Mouse (Mus musculus) liver, adult 2 months (tissue): ENCODE results near the gene Enox1. TPM values are rescaled to one million over a fixed set of nuclear protein-coding genes. Genes with fewer than 3 reads are reported as not detected.

Source experiments
- DNase-seq: peaks from one replicate; pipeline ENCODE4 v3.0.0-alpha.2; 2011; ENCODE audit warnings: low read depth, low spot score; ENCODE audit errors: extremely low read depth
- H3K27ac ChIP-seq: fragments of 200-500 bp; replicated peaks from 2 replicates; pipeline ENCODE4 v1.5.1; 2012; ENCODE audit warnings: low read depth, mild to moderate bottlenecking, control low read depth, inconsistent platforms, low read length; ENCODE audit not compliant: insufficient read depth
- H3K27me3 ChIP-seq: fragments of 200-500 bp; 2 replicates; pipeline ENCODE4 v1.6.1; 2012; ENCODE audit warnings: mild to moderate bottlenecking, moderate library complexity, low read length, inconsistent platforms; ENCODE audit not compliant: control insufficient read depth, insufficient read depth
- H3K36me3 ChIP-seq: fragments of 200-500 bp; 2 replicates; pipeline ENCODE4 v1.6.1; 2012; ENCODE audit warnings: low read length, inconsistent platforms; ENCODE audit not compliant: control insufficient read depth, insufficient read depth
- H3K4me1 ChIP-seq: fragments of 200-500 bp; 2 replicates; pipeline ENCODE4 v1.6.1; 2011; ENCODE audit warnings: low read length; ENCODE audit not compliant: control insufficient read depth, insufficient read depth
- H3K4me3 ChIP-seq: fragments of 200-500 bp; 2 replicates; pipeline ENCODE4 v1.5.1; 2011; ENCODE audit warnings: low read depth, mild to moderate bottlenecking, control low read depth, low read length, moderate library complexity; ENCODE audit not compliant: insufficient read depth
- H3K79me2 ChIP-seq: fragments of 200-500 bp; 2 replicates; pipeline ENCODE4 v1.6.1; 2012; ENCODE audit warnings: inconsistent platforms, mild to moderate bottlenecking, low read length, moderate library complexity; ENCODE audit not compliant: control insufficient read depth, insufficient read depth
- H3K9ac ChIP-seq: fragments of 200-500 bp; 2 replicates; pipeline ENCODE4 v1.6.1; 2012; ENCODE audit warnings: low read depth, mild to moderate bottlenecking, control low read depth, inconsistent platforms, low read length
- CTCF ChIP-seq: fragments of 200-500 bp; IDR thresholded peaks from 2 replicates; pipeline ENCODE4 v1.5.1; 2011; ENCODE audit warnings: low read depth, low read length, control low read depth
- POLR2A ChIP-seq: fragments of 200-500 bp; IDR thresholded peaks from 2 replicates; pipeline ENCODE4 v1.6.1; 2011; ENCODE audit warnings: low read length, control low read depth; ENCODE audit not compliant: insufficient read depth; ENCODE audit errors: extremely low read depth
- whole genome bisulfite sequencing: fragments of 180-500 bp; shearing (Covaris S2); methylation state at CpG from one replicate; pipeline ENCODE4 v1.1.7; 2018; 5-methylcytosine and 5-hydroxymethylcytosine counted together
- polyA plus RNA-seq: library from polyadenylated mRNA; depleted of rRNA; stranded (reverse); fragments of >200 nt; gene quantifications from 2 replicates; pipeline ENCODE4 v1.2.3, GENCODE M21; 2012
- total RNA-seq: library from RNA; depleted of rRNA; stranded (reverse); fragments of >200 nt; gene quantifications from 2 replicates; pipeline ENCODE4 v1.2.3, GENCODE M21; 2014

Enox1 gene
- total and polyA plus RNA-seq, 2 experiments: 0.09 TPM; not detected in 1

GRCm38 (mm10) chr14:77682888-77683555, 526.5 kb downstream of the Enox1 start:
- H3K4me3 ChIP-seq: no peak overlapping the region
- no peak for TF ChIP-seq POLR2A
- TF ChIP-seq CTCF: no peak
- DNase-seq: no peak
- no peaks in the 10 kb centered on the region for H3K79me2 ChIP-seq
- no peaks in the 10 kb centered on the region for H3K36me3 ChIP-seq
- no peaks in the 10 kb centered on the region for H3K27me3 ChIP-seq
- H3K27ac ChIP-seq: no peak overlapping the region
- no peak overlapping the region for H3K9ac ChIP-seq
- 92% methylated on average over 10 of the region's 10 CpGs for WGBS
- no peaks in the 10 kb centered on the region for H3K4me1 ChIP-seq

GRCm38 (mm10) chr14:77689816-77690215, 533.3 kb downstream of the Enox1 start:
- no peaks in the 10 kb centered on the region for H3K4me1 ChIP-seq
- H3K9ac ChIP-seq: no peak overlapping the region
- H3K36me3 ChIP-seq: no peaks in the 10 kb centered on the region
- H3K27ac ChIP-seq: no peak overlapping the region
- H3K27me3 ChIP-seq: no peaks in the 10 kb centered on the region
- no peak for TF ChIP-seq CTCF
- TF ChIP-seq POLR2A: no peak
- H3K79me2 ChIP-seq: no peaks in the 10 kb centered on the region
- no peak overlapping the region for H3K4me3 ChIP-seq
- DNase-seq: no peak
- WGBS: 86% methylated on average over 4 of the region's 4 CpGs

GRCm38 (mm10) chr14:77705006-77705405, 548.4 kb downstream of the Enox1 start:
- Histone ChIP-seq H3K79me2 (no peaks in the 10 kb centered on the region), H3K36me3 (no peaks in the 10 kb centered on the region), H3K4me3 (no peak overlapping the region), H3K9ac (no peak overlapping the region), H3K4me1 (no peaks in the 10 kb centered on the region), H3K27ac (no peak overlapping the region), H3K27me3 (no peaks in the 10 kb centered on the region)
- no peak for DNase-seq
- WGBS: 82% methylated on average over 6 of the region's 6 CpGs
- TF ChIP-seq CTCF: no peak
- no peak for TF ChIP-seq POLR2A

GRCm38 (mm10) chr14:77706511-77707246, 550.1 kb downstream of the Enox1 start:
- Histone ChIP-seq H3K27me3 (no peaks in the 10 kb centered on the region), H3K4me1 (no peaks in the 10 kb centered on the region), H3K27ac (no peak overlapping the region), H3K36me3 (no peaks in the 10 kb centered on the region), H3K4me3 (no peak overlapping the region), H3K9ac (no peak overlapping the region), H3K79me2 (no peaks in the 10 kb centered on the region)
- TF ChIP-seq POLR2A (no peak), CTCF (no peak)
- no peak for DNase-seq
- 81% methylated on average over 21 of the region's 21 CpGs for WGBS

- no peak for TF ChIP-seq POLR2A
- no peak for TF ChIP-seq CTCF
- H3K9ac ChIP-seq: no peak overlapping the region
- H3K4me3 ChIP-seq: no peak overlapping the region
- 85% methylated on average over 12 of the region's 12 CpGs for whole genome bisulfite sequencing
- no peak for DNase-seq
- no peaks in the 10 kb centered on the region for H3K27me3 ChIP-seq
- H3K27ac ChIP-seq: no peak overlapping the region
- no peaks in the 10 kb centered on the region for H3K4me1 ChIP-seq
- H3K79me2 ChIP-seq: no peaks in the 10 kb centered on the region
- H3K36me3 ChIP-seq: no peaks in the 10 kb centered on the region
Measured at GRCm38 (mm10) chr14:77707279-77707678, 550.7 kb downstream of the Enox1 start.
